Mouse (Mus musculus) lung, adult 2 months (tissue): ENCODE data around the gene Lrrtm3.

Source experiments
- CTCF ChIP-seq: fragments of 200-500 bp; IDR thresholded peaks from 2 replicates; pipeline ENCODE4 v1.5.1; 2011; ENCODE audit warnings: mild to moderate bottlenecking, low read length, control low read depth; ENCODE audit not compliant: insufficient read depth
- POLR2A ChIP-seq: fragments of 200-500 bp; IDR thresholded peaks from 2 replicates; pipeline ENCODE4 v1.6.1; 2011; ENCODE audit warnings: low read depth, mild to moderate bottlenecking, control low read depth, low read length, borderline replicate concordance; ENCODE audit errors: extremely low read depth

GRCm38 (mm10) chr10:63972300-63972699, 117.8 kb downstream of the Lrrtm3 start:
- no peak for TF ChIP-seq CTCF
- TF ChIP-seq POLR2A = no peak
